Mouse (Mus musculus): ENCODE measurements around the gene Sema3a.

DNA sequence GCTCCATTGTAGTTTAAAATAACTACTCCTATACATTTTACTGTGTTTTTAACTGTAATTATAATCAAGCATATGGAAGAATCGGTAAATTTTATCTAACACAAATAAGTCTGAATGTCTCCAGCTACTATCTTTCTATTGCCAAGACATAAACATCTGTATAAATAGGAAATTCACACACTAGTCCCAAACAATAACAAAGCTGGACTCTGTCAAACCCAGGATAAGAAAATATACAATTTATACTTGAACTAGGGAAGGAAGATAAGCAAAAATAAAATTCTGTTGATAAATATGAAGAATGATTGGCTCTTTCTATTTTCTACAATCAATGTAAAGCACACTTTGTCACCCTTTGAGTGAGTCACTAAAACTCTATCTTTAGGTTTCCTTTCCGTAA is 280.9 kb downstream of the Sema3a start:
- TF ChIP-seq ZNF384 (IDR thresholded peaks at IDR 0.05; ENCODE audit: low read depth, low read length) (no peak), MAFK (IDR thresholded peaks at IDR 0.05; ENCODE audit: insufficient read depth, low read depth, low read length) (no peak)

Data from ES-E14 (cell line).